Mouse (Mus musculus): ENCODE measurements around the gene Foxe3. TPM values are rescaled to one million over a fixed set of nuclear protein-coding genes. Genes with fewer than 3 reads are reported as not detected.

Gene Foxe3
- total RNA-seq, 2 experiments from 2014 or later = not detected

GRCm38 (mm10) chr4:114924971-114925916 is 569 bp downstream of the Foxe3 start:
- peak; percentile 39; the same call in 1 of the 2 replicates for ATAC-seq (replicated peaks; ENCODE audit: low FRiP score, low TSS enrichment, poor library complexity, severe bottlenecking)

- ATAC-seq (replicated peaks; ENCODE audit: low FRiP score, low TSS enrichment, poor library complexity, severe bottlenecking) = peak; percentile 68
These were observed 8.7 kb downstream of the Foxe3 start for GRCm38 (mm10) chr4:114917091-114917490.

- ATAC-seq (replicated peaks; ENCODE audit: low FRiP score, low TSS enrichment, poor library complexity, severe bottlenecking) = no peak
These were observed 9.8 kb downstream of the Foxe3 start for GRCm38 (mm10) chr4:114916056-114916455.

- no peak for ATAC-seq (replicated peaks; ENCODE audit: low FRiP score, low TSS enrichment, poor library complexity, severe bottlenecking)
These were observed 12.2 kb downstream of the Foxe3 start for GRCm38 (mm10) chr4:114913594-114913962.

- ATAC-seq (replicated peaks; ENCODE audit: low FRiP score, low TSS enrichment, poor library complexity, severe bottlenecking) = no peak
These were observed 12.9 kb downstream of the Foxe3 start for GRCm38 (mm10) chr4:114912705-114913593.

GRCm38 (mm10) chr4:114909602-114910484 is 16.0 kb downstream of the Foxe3 start:
- ATAC-seq (replicated peaks; ENCODE audit: low FRiP score, low TSS enrichment, poor library complexity, severe bottlenecking) = peak; percentile 40

GRCm38 (mm10) chr4:114908829-114909601 is 16.8 kb downstream of the Foxe3 start, which contains the start of gene Foxd2:
TSS of gene Foxd2 (minus strand) at chr4:114908873.
- peak; percentile 75 for ATAC-seq (replicated peaks; ENCODE audit: low FRiP score, low TSS enrichment, poor library complexity, severe bottlenecking)

- ATAC-seq (replicated peaks; ENCODE audit: low FRiP score, low TSS enrichment, poor library complexity, severe bottlenecking) = no peak
These were observed 17.6 kb downstream of the Foxe3 start for GRCm38 (mm10) chr4:114907951-114908828.

- no peak for ATAC-seq (replicated peaks; ENCODE audit: low FRiP score, low TSS enrichment, poor library complexity, severe bottlenecking)
These were observed 18.5 kb downstream of the Foxe3 start for GRCm38 (mm10) chr4:114907056-114907917.

- ATAC-seq (replicated peaks; ENCODE audit: low FRiP score, low TSS enrichment, poor library complexity, severe bottlenecking) = no peak
These were observed 19.7 kb downstream of the Foxe3 start for GRCm38 (mm10) chr4:114905969-114906680.

- ATAC-seq (replicated peaks; ENCODE audit: low FRiP score, low TSS enrichment, poor library complexity, severe bottlenecking) = no peak
These were observed 20.3 kb downstream of the Foxe3 start for GRCm38 (mm10) chr4:114905501-114905900.

GRCm38 (mm10) chr4:114903422-114903782 is 22.4 kb downstream of the Foxe3 start:
- no peak for ATAC-seq (replicated peaks; ENCODE audit: low FRiP score, low TSS enrichment, poor library complexity, severe bottlenecking)

- ATAC-seq (replicated peaks; ENCODE audit: low FRiP score, low TSS enrichment, poor library complexity, severe bottlenecking) = no peak
These were observed 23.0 kb downstream of the Foxe3 start for GRCm38 (mm10) chr4:114902641-114903421.

- 0 out of 2 replicates have a peak, but pooled peaks have one; percentile 35 for ATAC-seq (replicated peaks; ENCODE audit: low FRiP score, low TSS enrichment, poor library complexity, severe bottlenecking)
These were observed 24.0 kb downstream of the Foxe3 start for GRCm38 (mm10) chr4:114901643-114902351.

Data from megakaryocyte-erythroid progenitor cell, adult 5-6 weeks (primary cell).